Mouse (Mus musculus) hindbrain, postnatal 0 days (tissue): ENCODE data around the gene Elp5. TPM values are rescaled to one million over a fixed set of nuclear protein-coding genes. Genes with fewer than 3 reads are reported as not detected.

Experiments
- ATAC-seq: fragments of 200-750 bp; cut with Nextera tagmentation; 2 replicates; pipeline ENCODE4 v1.8.0; 2017; ENCODE audit warnings: mild to moderate bottlenecking, moderate TSS enrichment, moderate library complexity
- DNase-seq: peaks from one replicate; pipeline ENCODE4 v3.0.0-alpha.2; 2015; ENCODE audit warnings: low spot score
- H3K27ac ChIP-seq: fragments of 300-500 bp; sonication (generic); 2 replicates; pipeline ENCODE4 v1.5.1; 2014; ENCODE audit warnings: mild to moderate bottlenecking
- H3K27me3 ChIP-seq: fragments of 300-500 bp; sonication (generic); 2 replicates; pipeline ENCODE4 v1.6.1; 2014; ENCODE audit warnings: low read length, mixed read lengths; ENCODE audit not compliant: insufficient read depth
- H3K36me3 ChIP-seq: fragments of 300-500 bp; sonication (generic); 2 replicates; pipeline ENCODE4 v1.6.1; 2014; ENCODE audit warnings: low read length, mixed read lengths; ENCODE audit not compliant: insufficient read depth
- H3K4me1 ChIP-seq: fragments of 300-500 bp; sonication (generic); 2 replicates; pipeline ENCODE4 v1.6.1; 2014; ENCODE audit warnings: antibody characterized with exemption, low read length, mixed read lengths; ENCODE audit not compliant: insufficient read depth
- H3K4me2 ChIP-seq: fragments of 300-500 bp; sonication (generic); 2 replicates; pipeline ENCODE4 v1.6.1; 2014; ENCODE audit warnings: low read depth, mild to moderate bottlenecking, low read length, moderate library complexity, mixed read lengths
- H3K4me3 ChIP-seq: fragments of 300-500 bp; sonication (generic); 2 replicates; pipeline ENCODE4 v1.5.1; 2014; ENCODE audit warnings: low read length
- H3K9ac ChIP-seq: fragments of 300-500 bp; sonication (generic); replicated peaks from 2 replicates; pipeline ENCODE4 v1.6.1; 2014; ENCODE audit warnings: mild to moderate bottlenecking, low read length, moderate library complexity, mixed read lengths
- H3K9me3 ChIP-seq: fragments of 300-500 bp; sonication (generic); 2 replicates; pipeline ENCODE4 v1.6.1; 2016; ENCODE audit warnings: low read length, mixed read lengths
- CTCF ChIP-seq: IDR thresholded peaks from 2 replicates; pipeline ENCODE4 v1.5.1; 2016; ENCODE audit warnings: antibody characterized with exemption, control low read depth, low read depth
- WGBS: fragments of 180-500 bp; shearing (Covaris S2); extraction: QIAGEN DNeasy Blood & Tissue Kit; methylation state at CpG from one replicate; pipeline ENCODE4 v1.1.7; 2014; 5-methylcytosine and 5-hydroxymethylcytosine counted together
- polyA plus RNA-seq: library from polyadenylated mRNA; unstranded; fragments of >200 nt; fragmentation: Nextera tagmentation; extraction: Ambion mirVana; gene quantifications from 2 replicates; pipeline ENCODE4 v1.2.1, GENCODE M21; 2015
- total RNA-seq: library from RNA; depleted of rRNA; stranded (reverse); fragments of >200 nt; gene quantifications from 2 replicates; pipeline ENCODE4 v1.2.3, GENCODE M21; 2014

Elp5 gene
- total and polyA plus RNA-seq, 2 experiments from 2014 or later, result 137 to 168 TPM

- no peak for ATAC-seq
- TF ChIP-seq CTCF, result no peak
Observed at GRCm38 (mm10) chr11:69974907-69975306, 7.4 kb downstream of the Elp5 start.

DNA sequence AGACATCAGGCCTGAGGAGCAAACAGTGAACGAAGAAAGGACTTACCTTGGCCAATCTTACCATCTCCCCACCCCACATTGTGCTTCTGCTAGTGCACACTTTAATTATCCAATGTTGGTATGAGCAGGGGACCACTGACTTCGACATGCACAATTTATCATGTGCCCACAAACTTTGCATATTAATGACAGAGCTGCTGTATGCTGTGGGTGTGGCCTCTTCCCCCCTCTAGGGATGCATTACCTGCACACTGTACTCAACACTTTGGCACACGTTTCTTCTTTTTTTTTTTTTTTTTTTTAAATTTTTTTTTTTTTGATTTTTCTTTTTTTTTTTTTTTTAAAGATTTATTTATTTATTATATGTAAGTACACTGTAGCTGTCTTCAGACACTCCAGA, 11.5 kb downstream of the Elp5 start:
- 0 out of 2 replicates have a peak, but pooled peaks cover 16% of the 10 kb centered on the region for H3K27me3 ChIP-seq
- no peak for ATAC-seq
- no peaks in the 10 kb centered on the region for H3K9me3 ChIP-seq
- DNase-seq, result no peak
- WGBS, result 77% methylated on average over 3 of the region's 3 CpGs
- peaks cover 44% of the 10 kb centered on the region for H3K36me3 ChIP-seq
- H3K4me2 ChIP-seq, result no peak overlapping the region
- H3K4me3 ChIP-seq, result no peak overlapping the region
- peaks cover 6% of the 10 kb centered on the region; the same call in 1 of the 2 replicates for H3K4me1 ChIP-seq
- no peak for TF ChIP-seq CTCF
- H3K27ac ChIP-seq, result no peak overlapping the region
- H3K9ac ChIP-seq, result no peak overlapping the region

More at GRCm38 (mm10) chr11:69974907-69975306, 7.4 kb downstream of the Elp5 start:
- 91% methylated on average over 2 of the region's 2 CpGs for WGBS
- Histone ChIP-seq H3K27me3 (no peaks in the 10 kb centered on the region), H3K4me2 (no peak overlapping the region), H3K27ac (no peak overlapping the region), H3K4me3 (no peak overlapping the region), H3K9ac (no peak overlapping the region), H3K36me3 (peaks cover 34% of the 10 kb centered on the region), H3K9me3 (no peaks in the 10 kb centered on the region), H3K4me1 (no peaks in the 10 kb centered on the region)
- no peak for DNase-seq

DNA sequence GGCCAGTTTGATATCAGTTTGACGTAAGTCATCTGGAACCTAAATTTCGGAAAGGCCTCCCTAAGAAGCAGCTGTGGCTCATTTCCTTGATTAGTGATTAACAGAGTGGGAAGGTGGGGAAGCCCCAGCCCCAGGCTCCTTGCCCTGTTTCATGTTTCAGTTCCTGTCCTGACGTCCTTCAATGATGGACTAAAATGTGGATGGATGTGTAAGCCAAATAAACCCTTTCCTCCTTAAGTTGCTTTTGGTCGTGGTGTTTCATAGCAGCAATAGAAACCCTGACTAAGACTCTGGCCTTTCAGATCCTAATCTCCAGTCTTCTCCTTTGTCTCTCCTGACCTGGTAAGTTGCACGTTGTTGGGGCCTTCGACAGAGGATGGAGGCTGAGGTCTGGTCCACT, 12.1 kb downstream of the Elp5 start:
- ATAC-seq (no peak), DNase-seq (no peak)
- 93% methylated on average over 6 of the region's 6 CpGs for WGBS
- peaks cover 44% of the 10 kb centered on the region for H3K36me3 ChIP-seq
- peaks cover 6% of the 10 kb centered on the region; the same call in 1 of the 2 replicates for H3K4me1 ChIP-seq
- no peak overlapping the region for H3K4me2 ChIP-seq
- H3K4me3 ChIP-seq, result no peak overlapping the region
- H3K27me3 ChIP-seq, result peaks cover 19% of the 10 kb centered on the region; the same call in 1 of the 2 replicates
- H3K9me3 ChIP-seq, result no peaks in the 10 kb centered on the region
- H3K27ac ChIP-seq, result no peak overlapping the region
- TF ChIP-seq CTCF, result no peak
- H3K9ac ChIP-seq, result no peak overlapping the region

DNA sequence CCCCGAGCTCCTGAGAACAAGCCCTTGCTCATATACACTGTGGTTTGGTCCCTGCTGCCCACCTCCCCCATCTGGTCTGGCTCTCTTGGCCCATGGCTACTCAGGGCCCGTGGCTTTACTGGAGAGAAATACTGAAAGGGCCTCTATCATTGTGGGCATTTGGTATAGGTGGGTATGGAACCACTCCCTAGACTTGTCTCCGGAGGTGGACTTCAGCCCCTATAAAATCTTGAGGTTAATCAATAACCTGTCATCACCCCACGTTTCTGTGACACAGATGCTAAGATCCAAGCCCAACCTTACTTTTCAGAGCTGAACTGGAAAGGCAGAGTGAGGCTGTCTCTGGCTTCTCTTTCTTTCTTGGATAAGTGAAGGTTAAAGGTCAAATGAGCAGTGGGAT, 13.5 kb downstream of the Elp5 start:
- 92% methylated on average over 4 of the region's 4 CpGs for WGBS
- no peak for TF ChIP-seq CTCF
- Histone ChIP-seq H3K27ac (no peak overlapping the region), H3K36me3 (peaks cover 34% of the 10 kb centered on the region), H3K4me3 (no peak overlapping the region), H3K9me3 (no peaks in the 10 kb centered on the region), H3K27me3 (peaks cover 33% of the 10 kb centered on the region), H3K9ac (no peak overlapping the region), H3K4me1 (peaks cover 6% of the 10 kb centered on the region; the same call in 1 of the 2 replicates), H3K4me2 (no peak overlapping the region)
- DNase-seq (no peak), ATAC-seq (no peak)

GRCm38 (mm10) chr11:69966860-69967517, 15.3 kb downstream of the Elp5 start:
- Histone ChIP-seq H3K9ac (no peak overlapping the region; the same call in 1 of the 2 replicates), H3K4me2 (peak overlapping the region; percentile 47), H3K36me3 (peaks cover 23% of the 10 kb centered on the region), H3K4me3 (peak overlapping the region; percentile 28), H3K9me3 (no peaks in the 10 kb centered on the region), H3K27me3 (peaks cover 43% of the 10 kb centered on the region), H3K4me1 (peaks cover 6% of the 10 kb centered on the region; the same call in 1 of the 2 replicates), H3K27ac (no peak overlapping the region)
- TF ChIP-seq CTCF, result no peak
- WGBS, result 39% methylated on average over 17 of the region's 17 CpGs
- DNase-seq, result no peak
- ATAC-seq, result no peak

DNA sequence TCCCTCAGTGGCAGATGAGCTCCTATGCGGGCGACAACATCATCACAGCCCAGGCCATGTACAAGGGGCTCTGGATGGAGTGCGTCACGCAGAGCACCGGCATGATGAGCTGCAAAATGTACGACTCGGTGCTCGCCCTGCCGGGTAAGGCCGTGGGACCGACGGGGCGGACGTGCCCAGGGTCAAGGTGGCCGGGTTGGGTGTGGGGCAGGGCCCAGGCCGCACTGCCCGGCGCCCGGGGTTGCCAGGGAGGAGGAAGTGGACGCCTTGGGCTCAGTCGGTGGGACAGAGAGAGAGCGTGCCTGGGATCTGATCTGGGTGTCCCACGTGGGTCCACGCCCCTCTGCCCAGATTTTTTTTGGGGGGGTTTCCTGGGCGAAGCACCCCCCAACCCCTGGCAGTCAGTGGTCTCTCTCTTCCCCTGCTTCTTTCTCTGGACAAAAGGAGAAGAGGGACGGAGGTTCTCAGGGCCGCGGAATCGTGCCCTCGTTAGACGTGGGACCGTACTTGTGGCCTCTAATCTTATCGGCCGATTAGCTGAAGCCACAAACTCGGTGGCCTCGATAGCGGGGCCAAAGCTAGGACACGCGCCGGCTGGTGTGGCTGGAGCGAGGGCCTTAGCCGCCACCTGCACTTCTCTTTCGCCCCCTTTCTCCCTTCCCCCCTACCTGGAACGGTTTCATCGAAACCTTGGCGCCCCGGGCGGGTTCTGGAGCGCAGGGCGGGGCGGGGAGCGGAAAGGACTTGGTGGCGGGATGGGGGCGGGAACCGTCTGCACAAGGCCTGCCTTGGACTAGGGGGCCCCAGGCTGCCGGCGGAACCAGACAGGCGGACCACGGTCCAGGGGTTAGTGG, 16.1 kb downstream of the Elp5 start:
- no peak for TF ChIP-seq CTCF
- Histone ChIP-seq H3K9ac (no peak overlapping the region; the same call in 1 of the 2 replicates), H3K36me3 (peaks cover 23% of the 10 kb centered on the region), H3K9me3 (no peaks in the 10 kb centered on the region), H3K27me3 (peaks cover 43% of the 10 kb centered on the region), H3K4me3 (peak overlapping the region; percentile 28), H3K4me1 (peaks cover 6% of the 10 kb centered on the region; the same call in 1 of the 2 replicates), H3K4me2 (peak overlapping the region; percentile 47), H3K27ac (no peak overlapping the region)
- DNase-seq (no peak), ATAC-seq (peak; percentile 43; the same call in 1 of the 2 replicates)
- WGBS, result 2% methylated on average over 55 of the region's 59 CpGs
